Mouse (Mus musculus) Patski (cell line): ENCODE results near the gene Fam92b. TPM values are rescaled to one million over a fixed set of nuclear protein-coding genes. Genes with fewer than 3 reads are reported as not detected.

ENCODE experiments used
- ATAC-seq: fragments of 100-300 bp; one replicate; pipeline ENCODE4 v1.8.0; 2021
- CTCF ChIA-PET: fragments of 350-600 bp; sonication (Branson Sonifier 250); formaldehyde crosslinking; loops from one replicate; lab custom pipeline; 2022; ENCODE audit warnings: inconsistent platforms; lab: Charles Lee
- POLR2A ChIA-PET: fragments of 350-600 bp; sonication (Branson Sonifier 250); formaldehyde crosslinking; loops from one replicate; lab custom pipeline; 2022; ENCODE audit warnings: antibody characterized with exemption, inconsistent platforms; lab: Charles Lee
- DNase-seq: peaks from one replicate; pipeline ENCODE4 v3.0.0-alpha.2; 2011; ENCODE audit warnings: low read depth, low spot score
- H3K27me3 ChIP-seq: fragments of 371-371 bp; one replicate; pipeline ENCODE4 v1.5.1; 2021
- CTCF ChIP-seq: fragments of 100-300 bp; IDR thresholded peaks from one replicate; pipeline ENCODE4 v1.5.1; 2021
- in situ Hi-C: fragments of 300-500 bp; cut with MboI; formaldehyde crosslinking; loops from 3 replicates; pipeline ENCODE4 v1.11.1; 2018; ENCODE audit warnings: low pct_unique_long_range_greater_than_20kb, mixed read lengths
- polyA plus RNA-seq: library from polyadenylated mRNA; unstranded; gene quantifications from one replicate; pipeline ENCODE4 v1.2.3, GENCODE M21; 2021

Gene Fam92b
- polyA plus RNA-seq, 1 experiment from 2014 or later, result 0.80 TPM

DNA sequence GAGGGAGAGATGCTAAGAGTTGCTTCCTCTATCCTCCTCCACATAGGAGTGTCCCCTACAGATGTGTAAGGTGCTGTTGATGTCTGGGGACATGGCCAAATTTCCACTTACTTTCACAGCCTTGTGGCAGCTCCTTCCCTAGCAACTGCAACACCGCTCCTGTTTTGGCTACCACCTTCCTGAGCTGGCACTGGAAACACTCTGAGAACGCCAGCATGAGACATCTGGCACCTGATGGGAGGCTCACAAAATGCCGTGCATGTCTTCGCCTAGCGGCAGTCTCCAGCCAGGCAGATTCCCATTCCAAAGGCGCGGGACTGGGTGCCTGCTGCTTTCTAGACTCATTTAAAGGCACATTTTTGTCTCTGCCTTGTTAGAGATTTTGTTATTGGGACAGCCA, 40.6 kb downstream of the Fam92b start:
- DNase-seq (no peak), ATAC-seq (no peak)
- H3K27me3 ChIP-seq, result no peaks in the 10 kb centered on the region
- in situ Hi-C loops, result no loop called here
- TF ChIP-seq CTCF, result no peak
- ChIA-PET CTCF (no interaction called here), POLR2A (no interaction called here)

DNA sequence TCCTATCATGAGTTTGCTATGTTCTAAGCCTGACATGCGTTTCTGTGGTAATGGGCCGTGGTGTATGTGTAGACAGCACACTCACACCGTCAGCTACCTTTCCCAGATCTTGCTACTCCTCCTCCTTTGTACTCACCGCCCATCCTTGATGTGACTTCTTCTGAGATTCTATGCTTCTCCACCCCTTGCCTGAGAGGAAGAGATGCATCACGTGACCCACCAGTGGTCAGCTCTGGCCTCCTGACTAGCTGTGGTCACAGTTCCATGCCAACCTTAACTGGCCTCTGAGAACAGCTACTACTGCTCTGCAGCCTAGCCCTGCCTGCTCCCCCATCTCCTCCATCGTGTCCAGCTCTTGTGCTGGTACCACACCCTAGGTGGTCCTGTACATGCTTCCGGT, 41.6 kb downstream of the Fam92b start:
- DNase-seq (no peak), ATAC-seq (no peak)
- POLR2A ChIA-PET, result no interaction called here
- no peaks in the 10 kb centered on the region for H3K27me3 ChIP-seq
- no peak for TF ChIP-seq CTCF
- CTCF ChIA-PET, result no interaction called here
- in situ Hi-C loops, result no loop called here

DNA sequence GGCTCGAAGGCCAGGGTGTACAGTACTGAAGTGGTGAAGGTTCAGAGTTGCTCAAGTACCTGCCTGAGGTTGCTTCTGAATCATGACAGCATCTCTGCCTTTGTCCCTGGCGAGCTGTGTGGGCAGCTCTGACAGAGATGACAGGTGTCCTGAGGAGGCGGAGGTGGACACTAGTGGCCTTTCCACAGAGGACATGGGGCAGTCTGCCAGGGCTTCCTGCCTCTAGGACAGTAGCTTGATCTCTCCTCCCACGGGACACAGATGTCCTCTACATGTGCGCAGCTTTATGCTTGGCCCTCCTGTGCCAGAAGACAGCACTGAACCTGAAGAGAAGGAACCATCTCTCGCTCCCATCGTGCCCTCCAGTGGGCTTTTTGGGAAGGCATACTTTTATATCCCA, 44.1 kb downstream of the Fam92b start:
- in situ Hi-C loops, result no loop called here
- no peak for DNase-seq
- CTCF ChIA-PET, result no interaction called here
- no peak for ATAC-seq
- no peaks in the 10 kb centered on the region for H3K27me3 ChIP-seq
- POLR2A ChIA-PET, result no interaction called here
- no peak for TF ChIP-seq CTCF

DNA sequence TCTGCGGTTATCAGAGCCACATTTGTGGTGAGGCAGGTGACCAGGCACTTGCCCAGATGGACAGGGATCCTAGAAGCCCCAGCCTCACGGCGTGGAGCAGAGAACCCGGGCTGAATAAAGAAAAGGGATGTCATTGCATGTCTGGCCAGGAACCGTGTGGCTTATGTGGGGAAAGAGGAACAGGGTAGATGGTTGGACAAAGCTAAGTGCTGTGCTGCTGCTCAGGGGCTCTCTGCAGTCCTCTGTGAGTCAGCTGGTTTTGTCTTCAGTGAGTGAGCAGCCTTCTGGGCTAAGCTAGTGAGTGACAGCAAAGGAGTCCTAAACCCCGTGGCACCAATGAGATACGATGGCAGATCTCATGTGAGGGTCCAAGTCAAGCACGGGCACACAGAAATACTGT, 46.1 kb downstream of the Fam92b start:
- DNase-seq (no peak), ATAC-seq (no peak)
- POLR2A ChIA-PET, result interaction anchor here (0.6 kb wide), 1 partner anchor 415 kb away, joined by 3 read pairs; no protein-coding TSS in a partner anchor
- in situ Hi-C loops, result no loop called here
- CTCF ChIA-PET, result no interaction called here
- no peaks in the 10 kb centered on the region for H3K27me3 ChIP-seq
- no peak for TF ChIP-seq CTCF

DNA sequence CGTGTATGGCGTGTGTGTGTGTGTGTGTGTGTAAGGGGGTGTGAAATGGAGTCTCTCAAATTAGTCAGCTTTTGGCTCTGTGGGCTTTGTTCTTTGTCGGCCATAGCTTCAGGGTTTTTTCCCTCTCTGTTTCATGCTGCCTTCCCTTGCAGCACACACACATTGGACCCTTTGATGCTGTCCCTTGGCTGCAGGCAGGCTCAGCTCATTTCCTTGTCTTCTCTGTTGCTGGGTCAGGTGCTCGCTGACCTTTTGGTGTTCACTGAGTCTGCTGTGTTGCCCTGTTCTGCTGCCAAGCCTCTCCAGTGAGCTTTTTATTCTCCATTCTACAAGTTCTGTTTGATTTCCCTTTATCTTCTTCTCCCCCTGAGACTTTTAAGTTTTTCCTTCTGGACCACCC, 47.7 kb downstream of the Fam92b start:
- H3K27me3 ChIP-seq, result no peaks in the 10 kb centered on the region
- ChIA-PET CTCF (interaction anchor here (1.6 kb wide), 1 partner anchor 8 kb away, joined by 4 read pairs; no protein-coding TSS in a partner anchor), POLR2A (interaction anchor here (0.5 to 1.0 kb wide), 2 partner anchors 9 to 22 kb away, joined by 3 read pairs; no protein-coding TSS in a partner anchor)
- DNase-seq, result no peak
- in situ Hi-C loops, result no loop called here
- no peak for TF ChIP-seq CTCF
- no peak for ATAC-seq

DNA sequence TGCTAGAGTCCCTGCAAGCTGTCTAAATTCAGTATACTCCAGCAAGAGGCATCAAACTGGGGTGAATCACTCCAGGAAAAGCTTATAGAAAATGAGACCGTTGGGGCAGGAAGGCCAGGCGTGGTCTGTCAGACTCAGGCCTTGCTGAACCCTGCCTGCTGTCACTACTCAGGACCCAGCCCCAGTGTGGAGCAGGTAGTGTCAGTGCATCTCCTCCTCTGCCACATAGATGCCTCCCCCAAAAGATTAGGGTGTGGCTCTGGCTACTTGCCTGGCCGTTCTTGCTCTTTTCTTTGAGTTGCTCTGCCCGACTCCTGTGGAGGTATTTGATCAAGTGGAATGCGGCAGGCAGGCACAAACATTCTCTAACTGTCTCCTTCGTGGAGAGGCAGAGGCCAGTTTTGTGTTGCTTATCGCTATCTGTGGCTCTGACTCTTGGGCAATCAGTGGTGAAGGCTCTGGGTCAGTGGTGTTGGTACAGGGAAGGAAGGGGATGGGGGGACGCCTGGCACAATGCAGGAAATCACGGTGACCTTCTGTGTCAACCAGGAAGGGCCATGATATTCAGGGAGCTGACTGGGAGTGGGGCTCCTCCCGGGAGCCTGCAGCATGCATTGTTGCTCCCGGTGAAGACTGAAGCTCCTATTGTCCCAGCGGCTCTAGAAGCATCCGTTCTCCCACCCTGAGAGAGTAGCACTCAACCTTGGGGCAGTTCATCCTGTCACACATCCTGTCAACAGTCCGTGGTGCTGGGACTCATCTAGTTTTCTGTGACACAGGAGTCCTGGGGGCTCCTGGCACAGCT, 50.7 kb downstream of the Fam92b start:
- in situ Hi-C loops, result no loop called here
- no peak for DNase-seq
- CTCF ChIA-PET, result no interaction called here
- no peaks in the 10 kb centered on the region for H3K27me3 ChIP-seq
- POLR2A ChIA-PET, result no interaction called here
- no peak for ATAC-seq
- no peak for TF ChIP-seq CTCF

DNA sequence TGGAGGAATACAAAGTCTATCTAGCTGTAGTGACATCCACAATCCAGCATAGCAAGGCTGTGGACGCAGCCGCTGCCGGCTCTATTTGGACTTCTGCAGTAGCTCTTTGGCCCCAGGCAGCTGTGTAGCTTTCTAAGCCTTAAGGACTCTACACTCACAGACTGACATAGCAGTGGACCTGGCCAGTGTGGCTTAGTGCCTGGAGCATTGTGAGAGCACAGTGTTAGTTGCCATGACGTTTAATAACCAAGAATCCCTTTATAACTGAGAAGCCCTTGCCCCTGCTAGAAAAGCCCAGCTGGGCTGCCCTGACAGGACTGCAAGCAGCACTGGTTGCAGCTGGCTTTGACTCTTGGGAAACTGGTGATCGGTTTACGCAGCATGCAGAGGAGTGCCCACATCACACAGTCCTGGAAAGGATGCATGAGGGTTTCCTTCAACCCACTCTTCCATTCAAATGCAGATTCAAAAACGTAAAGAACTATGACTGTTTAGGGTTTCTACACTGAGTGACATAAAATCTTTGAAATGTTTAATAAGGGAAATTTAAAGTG, 52.4 kb downstream of the Fam92b start:
- in situ Hi-C loops, result no loop called here
- DNase-seq (no peak), ATAC-seq (no peak)
- no peaks in the 10 kb centered on the region for H3K27me3 ChIP-seq
- ChIA-PET POLR2A (no interaction called here), CTCF (interaction anchor here (1.1 kb wide), 1 partner anchor 11 kb away, joined by 3 read pairs; the partner anchor contains the start of gene 6430548M08Rik)
- TF ChIP-seq CTCF, result no peak

DNA sequence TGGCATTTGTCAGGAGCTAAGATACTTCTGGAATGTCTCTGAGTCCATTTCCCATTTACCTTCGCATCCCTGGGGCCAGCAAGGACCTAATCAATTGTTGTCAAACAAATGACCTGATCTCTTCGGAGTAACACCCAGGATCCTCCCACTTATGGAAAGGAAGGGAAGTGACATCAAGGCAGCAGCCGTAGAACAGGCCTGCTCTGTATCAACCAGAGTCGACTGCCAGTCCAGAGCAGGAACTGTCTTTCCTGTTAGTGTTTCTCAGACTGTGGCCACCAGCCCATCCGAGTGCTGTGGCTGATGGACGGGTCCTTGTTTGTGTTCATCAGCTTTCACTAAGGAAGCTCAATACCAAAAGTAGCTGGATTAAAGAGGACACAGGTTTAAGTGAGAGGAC, 53.0 kb downstream of the Fam92b start:
- no peak for DNase-seq
- ATAC-seq, result no peak
- no peaks in the 10 kb centered on the region for H3K27me3 ChIP-seq
- no peak for TF ChIP-seq CTCF
- POLR2A ChIA-PET, result no interaction called here
- CTCF ChIA-PET, result interaction anchor here (1.1 to 1.4 kb wide), 2 partner anchors 11 to 27 kb away, joined by 3 read pairs; partner anchors contain the start of gene 6430548M08Rik
- in situ Hi-C loops, result no loop called here

DNA sequence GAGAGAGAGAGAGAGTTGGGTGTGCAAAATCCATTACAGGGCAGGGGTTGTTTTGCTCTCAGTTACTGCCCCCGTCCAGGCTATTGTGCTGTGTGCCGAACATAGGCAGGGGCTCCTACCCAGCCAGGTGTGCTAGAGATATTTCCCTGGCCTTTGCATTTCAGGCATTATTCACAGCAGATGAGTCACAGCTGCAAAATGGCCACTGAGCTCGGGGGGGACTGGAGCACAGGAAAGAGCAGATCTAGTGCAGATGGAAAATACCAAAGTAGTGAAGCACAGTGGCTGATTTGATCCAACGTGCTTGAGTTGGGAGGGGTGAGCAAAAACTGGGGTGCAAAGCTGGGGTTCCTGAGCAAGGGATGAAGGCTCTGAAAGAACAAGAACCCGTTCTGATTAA, 56.3 kb downstream of the Fam92b start:
- CTCF ChIA-PET, result interaction anchor here (1.5 kb wide), 1 partner anchor 9 kb away, joined by 4 read pairs; no protein-coding TSS in a partner anchor
- no peak for TF ChIP-seq CTCF
- in situ Hi-C loops, result no loop called here
- ATAC-seq, result no peak
- no peaks in the 10 kb centered on the region for H3K27me3 ChIP-seq
- DNase-seq, result no peak
- POLR2A ChIA-PET, result no interaction called here

DNA sequence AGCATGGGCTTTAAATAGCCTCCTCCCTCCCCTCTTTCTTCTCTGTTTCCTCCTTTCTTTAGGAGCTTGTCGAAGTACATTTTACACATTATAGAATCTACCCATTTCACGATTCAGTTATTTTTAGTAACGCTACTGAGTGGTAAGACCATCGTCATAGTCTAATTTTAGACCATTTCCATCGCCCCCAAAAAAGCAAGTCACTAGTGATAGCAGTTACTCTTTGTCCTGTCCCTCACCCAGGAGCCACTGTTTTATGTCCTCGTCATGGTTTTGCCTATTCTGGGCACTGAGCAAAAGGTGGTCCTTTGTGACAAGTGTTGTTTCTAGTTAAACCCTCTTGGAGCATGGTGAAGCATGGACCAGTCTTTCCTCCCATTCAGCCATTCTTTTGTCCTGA, 57.3 kb downstream of the Fam92b start:
- ChIA-PET POLR2A (no interaction called here), CTCF (no interaction called here)
- in situ Hi-C loops, result no loop called here
- no peaks in the 10 kb centered on the region for H3K27me3 ChIP-seq
- no peak for TF ChIP-seq CTCF
- DNase-seq (no peak), ATAC-seq (no peak)

DNA sequence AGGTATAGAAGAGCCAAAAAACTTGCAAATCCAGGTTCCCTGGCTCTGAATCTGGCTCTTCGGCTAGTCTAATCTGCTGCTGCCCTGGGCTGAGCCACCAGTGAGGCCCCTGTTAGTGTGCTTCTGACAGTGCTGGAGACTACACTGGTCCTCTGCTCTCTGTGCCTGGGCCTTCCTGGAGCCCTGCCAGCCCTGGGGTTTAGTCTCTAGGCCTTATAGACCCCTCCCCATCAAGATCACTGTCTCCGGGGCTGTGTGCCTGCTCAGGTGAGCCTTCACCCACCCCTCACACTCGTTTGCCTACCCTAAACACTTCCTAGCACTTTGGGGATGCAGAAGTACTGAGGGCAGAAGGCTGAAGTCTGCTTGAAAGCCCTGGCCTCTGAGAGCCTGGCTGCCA, 57.8 kb downstream of the Fam92b start:
- ChIA-PET POLR2A (no interaction called here), CTCF (no interaction called here)
- TF ChIP-seq CTCF, result no peak
- DNase-seq, result no peak
- no peaks in the 10 kb centered on the region for H3K27me3 ChIP-seq
- in situ Hi-C loops, result no loop called here
- ATAC-seq, result no peak
